ENCODE assay signal across 8 mouse cellular contexts in genomic region chr7:112823621-112824020, GRCm38 (mm10).
DNase-seq lines count a peak whose midpoint lies in the region; ATAC-seq and TF ChIP-seq lines count a peak whose summit lies in the region.
"Had no signal": no experiment of that assay in that cellular context is flagged by ENCODE, and none has a peak within 500 bp of the region (broad histone marks: within the 10 kb centered on the region; RNA-seq: fewer than 3 reads in every experiment).

No protein-coding gene starts in this region.

- H3K27me3 ChIP-seq in Patski, result no peaks in the 10 kb centered on the region
- H3K27me3 ChIP-seq in limb, embryonic 14.5 days (ENCODE audit: control insufficient read depth, insufficient read depth, low read length), result no peaks in the 10 kb centered on the region
- H3K27me3 ChIP-seq in midbrain, embryonic 13.5 days, result peaks cover 15% of the 10 kb centered on the region

- H3K4me1 ChIP-seq in limb, embryonic 14.5 days (ENCODE audit: control insufficient read depth, insufficient read depth, low read length), result peaks cover 74% of the 10 kb centered on the region
- peaks cover 69% of the 10 kb centered on the region for H3K4me1 ChIP-seq in midbrain, embryonic 13.5 days (replicated peaks)

- POLR2A ChIA-PET in Patski (lab: Charles Lee), result interaction anchor here (1.1 kb wide), 1 partner anchor 9 kb away, joined by 3 read pairs; no protein-coding TSS in a partner anchor

- no peak overlapping the region for H3K9ac ChIP-seq in limb, embryonic 14.5 days (ENCODE audit: low read depth, low read length, severe bottlenecking)
- no peak overlapping the region for H3K9ac ChIP-seq in midbrain, embryonic 13.5 days (replicated peaks)

- H3K9me3 ChIP-seq in limb, embryonic 14.5 days (ENCODE audit: control insufficient read depth, low read length), result no peaks in the 10 kb centered on the region
- no peaks in the 10 kb centered on the region for H3K9me3 ChIP-seq in midbrain, embryonic 13.5 days

- H3K4me2 ChIP-seq in limb, embryonic 14.5 days (replicated peaks; ENCODE audit: low read depth, low read length, severe bottlenecking), result peak overlapping the region; percentile 31
- H3K4me2 ChIP-seq in midbrain, embryonic 13.5 days (replicated peaks), result peak overlapping the region; percentile 42

- ATAC-seq in Patski, result peak; percentile 83
- peak; percentile 35; the same call in 1 of the 2 replicates for ATAC-seq in limb, embryonic 14.5 days (ENCODE audit: low FRiP score, low read depth)
- ATAC-seq in midbrain, embryonic 13.5 days, result peak; percentile 65

- H3K4me3 ChIP-seq in limb, embryonic 14.5 days (replicated peaks; ENCODE audit: low read length), result no peak overlapping the region
- H3K4me3 ChIP-seq in midbrain, embryonic 13.5 days (replicated peaks), result no peak overlapping the region
- H3K4me3 ChIP-seq: heart, adult 2 months had no signal

- TF ChIP-seq CTCF in Patski (IDR thresholded peaks at IDR 0.05), result no peak
- no peak for TF ChIP-seq CTCF in brain, embryonic 14.5 days (IDR thresholded peaks at IDR 0.05; ENCODE audit: borderline replicate concordance, extremely low read depth, insufficient read depth, insufficient read length)

- no peak for TF ChIP-seq POLR2A in brain, embryonic 14.5 days (IDR thresholded peaks at IDR 0.05; ENCODE audit: borderline replicate concordance, extremely low read depth, insufficient read depth, insufficient read length, poor library complexity, severe bottlenecking)
- no peak for TF ChIP-seq POLR2A in limb, embryonic 14.5 days (IDR thresholded peaks at IDR 0.05; ENCODE audit: borderline replicate concordance, extremely low read depth, insufficient read depth, insufficient read length)

- 3% methylated on average over 5 of the region's 5 CpGs for WGBS in limb, embryonic 14.5 days
- WGBS in midbrain, embryonic 13.5 days, result 5% methylated on average over 5 of the region's 5 CpGs

- H3K36me3 ChIP-seq in limb, embryonic 14.5 days (ENCODE audit: control insufficient read depth, insufficient read depth, low read length), result no peaks in the 10 kb centered on the region
- no peaks in the 10 kb centered on the region for H3K36me3 ChIP-seq in midbrain, embryonic 13.5 days

- peak overlapping the region; percentile 44; the same call in 1 of the 2 replicates for H3K27ac ChIP-seq in limb, embryonic 14.5 days (replicated peaks; ENCODE audit: low read depth, low read length)
- peak overlapping the region; percentile 51; the same call in 1 of the 2 replicates for H3K27ac ChIP-seq in midbrain, embryonic 13.5 days
- H3K27ac ChIP-seq: heart, adult 2 months had no signal

- CTCF ChIA-PET in Patski (lab: Charles Lee), result interaction anchor here (1.0 to 2.0 kb wide), 7 partner anchors 9 to 45 kb away, joined by 3 to 6 read pairs (median 3); no protein-coding TSS in a partner anchor

- DNase-seq in Patski (ENCODE audit: low read depth, low spot score), result peak; percentile 95
- peak; percentile 98 for DNase-seq in brain, embryonic 14.5 days (ENCODE audit: low read depth)
- DNase-seq in heart, adult 18-20 months, result peak; percentile 45 to 51
- peak; percentile 64 for DNase-seq in kidney, adult 18-20 months
- peak; percentile 76 for DNase-seq in limb, embryonic 14.5 days (ENCODE audit: low spot score)
- peak; percentile 23 for DNase-seq in urinary bladder, postnatal 25 days (ENCODE audit: low spot score)

- in situ Hi-C loops in Patski (cut with MboI; ENCODE audit: low pct_unique_long_range_greater_than_20kb), result loop anchor here (10.0 kb wide), 1 partner anchor 139 kb away; no protein-coding TSS in a partner anchor

Comparison
In these comparisons a context has a peak if more than half of its experiments do, and no peak if none do; other contexts are left out.
1. DNase-seq: peak in every context shown above with its lines; median percentile 98 in brain, embryonic 14.5 days; 95 in Patski; 76 in limb, embryonic 14.5 days; 64 in kidney, adult 18-20 months; 48 in heart, adult 18-20 months; 23 in urinary bladder, postnatal 25 days.